Mouse (Mus musculus): ENCODE results near the gene Cbarp.
"Not testable (repeated sequence)": the region's sequence is repeated elsewhere in the genome, so short reads cannot be mapped to it uniquely, and the experiment has no call there.

Cbarp gene

DNA sequence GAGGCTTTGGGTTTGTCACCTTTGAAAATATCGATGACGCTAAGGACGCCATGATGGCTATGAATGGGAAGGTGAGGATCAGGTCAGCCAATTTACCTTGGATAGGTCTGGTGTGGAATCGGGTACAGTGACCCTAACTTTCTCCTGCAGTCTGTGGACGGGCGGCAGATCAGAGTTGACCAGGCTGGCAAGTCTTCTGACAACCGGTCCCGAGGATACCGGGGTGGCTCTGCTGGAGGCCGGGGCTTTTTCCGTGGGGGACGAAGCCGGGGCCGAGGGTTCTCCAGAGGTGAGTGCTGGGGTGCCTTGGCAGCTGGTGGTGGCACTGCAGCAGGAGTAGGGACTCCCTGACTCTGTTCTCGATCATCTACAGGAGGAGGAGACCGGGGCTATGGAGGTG is 29.4 kb upstream of the Cbarp start:
- DNase-seq (ENCODE audit: low spot score), result no peak

DNA sequence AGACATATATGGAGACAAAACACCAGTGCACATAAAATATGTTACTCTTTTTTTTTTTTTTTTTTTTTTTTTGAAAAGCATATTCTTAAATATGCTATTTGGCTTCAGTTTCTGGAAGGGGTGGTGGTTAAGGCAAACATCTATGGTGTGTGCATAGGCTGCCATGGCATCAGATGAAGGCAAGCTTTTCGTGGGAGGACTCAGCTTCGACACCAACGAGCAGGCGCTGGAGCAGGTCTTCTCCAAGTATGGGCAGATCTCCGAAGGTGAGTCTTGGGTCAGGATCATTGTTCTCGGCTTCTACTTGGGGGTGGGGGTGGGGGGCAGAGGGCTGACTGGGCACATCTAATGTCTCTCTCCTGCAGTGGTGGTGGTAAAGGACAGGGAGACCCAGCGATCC is 29.0 kb upstream of the Cbarp start:
- DNase-seq (ENCODE audit: low spot score), result no peak

GRCm38 (mm10) chr10:80169070-80169469 is 28.4 kb upstream of the Cbarp start:
- no peak for DNase-seq (ENCODE audit: low spot score)

- peak; percentile 95 for DNase-seq (ENCODE audit: low spot score)
These were observed 27.5 kb upstream of the Cbarp start for GRCm38 (mm10) chr10:80168038-80168661.

DNA sequence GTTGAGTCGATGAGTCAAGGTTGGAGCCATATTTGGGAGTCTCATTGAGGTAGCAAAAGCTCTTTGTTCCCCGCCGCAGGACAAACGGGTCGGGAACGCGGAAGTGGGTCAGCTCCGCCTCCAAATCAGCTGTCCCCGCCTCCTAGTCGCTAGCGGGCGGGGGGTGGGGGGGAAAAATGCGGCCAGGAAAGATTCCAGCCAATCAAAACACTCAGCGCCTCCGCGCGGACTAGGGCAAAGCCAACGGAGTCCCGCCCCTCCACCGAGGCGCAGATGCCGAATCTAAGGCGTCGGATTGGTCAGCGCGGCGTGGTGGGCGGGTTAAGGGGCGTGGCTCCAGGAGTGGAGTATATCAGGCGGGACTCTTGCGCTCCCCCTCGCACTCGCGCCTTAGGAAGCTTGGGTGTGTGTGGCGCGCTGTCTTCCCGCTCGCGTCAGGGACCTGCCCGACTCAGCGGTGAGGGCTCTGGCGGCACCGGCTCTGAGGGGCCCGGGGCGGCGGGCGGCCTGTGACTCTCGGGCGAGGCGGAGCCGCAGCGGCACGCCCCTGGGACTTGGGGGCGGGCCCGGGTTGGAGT is 26.9 kb upstream of the Cbarp start:
- peak; percentile 98 for DNase-seq (ENCODE audit: low spot score)

DNA sequence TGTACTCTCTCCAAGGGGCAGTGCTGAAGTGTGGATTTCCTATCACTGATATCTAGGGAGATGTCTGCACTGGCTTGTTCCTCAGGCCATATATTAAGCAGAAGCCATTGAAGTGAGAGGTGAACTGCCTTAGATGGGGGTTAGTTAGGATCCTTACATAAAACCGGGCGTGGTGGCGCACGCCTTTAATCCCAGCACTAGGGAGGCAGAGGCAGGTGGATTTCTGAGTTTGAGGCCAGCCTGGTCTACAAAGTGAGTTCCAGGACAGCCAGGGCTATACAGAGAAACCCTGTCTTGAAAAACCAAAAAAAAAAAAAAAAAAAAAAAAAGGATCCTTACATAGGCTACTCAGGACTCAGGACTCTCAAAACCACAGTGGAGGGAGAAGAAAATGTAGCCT is 25.5 kb upstream of the Cbarp start:
- not testable (repeated sequence) for DNase-seq (ENCODE audit: low spot score)

GRCm38 (mm10) chr10:80165392-80166128 is 24.9 kb upstream of the Cbarp start, which contains the start of gene Cirbp:
Gene Cirbp, plus strand, starts transcription at chr10:80165985.
- no peak for DNase-seq (ENCODE audit: low spot score)

- peak; percentile 93 for DNase-seq (ENCODE audit: low spot score)
These were observed 24.3 kb upstream of the Cbarp start for GRCm38 (mm10) chr10:80164998-80165344.

GRCm38 (mm10) chr10:80164161-80164997 is 23.7 kb upstream of the Cbarp start:
- no peak for DNase-seq (ENCODE audit: low spot score)

GRCm38 (mm10) chr10:80163721-80164120 is 23.1 kb upstream of the Cbarp start:
- no peak for DNase-seq (ENCODE audit: low spot score)

DNA sequence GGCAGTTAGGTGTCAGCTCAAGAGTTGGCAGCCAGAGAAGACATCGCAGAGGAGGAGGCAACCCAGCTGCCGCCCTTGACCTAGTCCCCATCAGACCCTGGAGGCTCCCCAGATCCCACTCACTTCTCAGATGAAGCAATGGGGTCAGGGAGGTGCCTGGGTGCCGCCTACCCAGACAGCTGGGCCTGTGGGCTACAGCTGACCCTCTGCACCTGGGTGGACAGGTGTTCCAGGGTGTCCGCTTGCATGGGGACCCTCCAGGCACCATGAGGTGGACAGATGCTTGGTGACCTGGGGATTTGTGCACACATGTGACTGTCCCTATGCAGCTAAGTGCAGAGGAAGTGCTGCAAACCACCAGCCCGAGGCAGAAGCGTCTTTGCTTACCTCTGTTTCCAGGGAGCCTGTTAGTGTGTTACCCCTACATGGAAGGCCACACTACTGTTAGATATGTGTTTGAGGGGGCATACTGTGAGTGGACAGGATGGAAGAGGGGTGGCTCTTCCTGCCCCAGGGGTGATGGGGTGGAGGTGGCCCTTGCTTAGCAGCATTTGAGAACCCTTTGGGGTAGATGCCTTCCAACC is 22.2 kb upstream of the Cbarp start:
- no peak for DNase-seq (ENCODE audit: low spot score)

GRCm38 (mm10) chr10:80162243-80162608 is 21.6 kb upstream of the Cbarp start:
- no peak for DNase-seq (ENCODE audit: low spot score)

DNA sequence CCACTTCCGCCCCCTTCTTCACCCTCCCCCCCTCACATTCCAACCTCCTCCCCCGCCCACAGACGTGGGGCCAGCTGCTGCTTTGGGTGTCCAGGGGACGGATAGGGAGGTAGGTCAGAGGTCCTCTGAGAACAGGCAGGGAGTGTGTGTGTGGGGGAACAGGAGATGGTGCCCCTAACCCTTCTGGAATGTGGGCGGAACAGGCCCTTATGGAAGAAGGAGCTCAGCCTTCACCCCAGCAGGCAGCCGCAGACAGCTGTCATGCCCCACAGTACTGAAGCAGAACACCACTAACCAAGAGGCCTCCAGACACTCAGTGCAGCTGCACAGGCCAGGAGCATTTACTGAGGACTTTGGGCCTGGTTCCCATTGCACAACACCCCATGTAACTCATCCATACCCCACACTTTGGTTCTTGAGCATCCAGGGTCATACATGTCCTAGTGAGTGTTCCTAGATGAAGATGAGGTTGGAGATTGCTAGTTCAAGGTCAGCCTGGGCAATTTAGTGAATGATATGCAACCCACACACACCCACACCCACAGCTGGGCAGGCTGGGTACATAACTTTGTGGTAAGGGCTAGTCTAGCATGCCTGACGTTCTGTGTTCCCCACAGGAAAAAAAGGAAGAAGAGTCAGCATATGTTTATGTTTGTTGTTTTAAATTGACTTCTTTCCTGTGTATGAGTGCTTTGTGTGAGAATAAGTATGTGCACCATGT is 21.0 kb upstream of the Cbarp start:
- no peak for DNase-seq (ENCODE audit: low spot score)

- DNase-seq (ENCODE audit: low spot score), result peak; percentile 86
These were observed 20.1 kb upstream of the Cbarp start for GRCm38 (mm10) chr10:80160455-80161371.

- peak; percentile 99 for DNase-seq (ENCODE audit: low spot score)
These were observed 19.2 kb upstream of the Cbarp start for GRCm38 (mm10) chr10:80159561-80160454.

GRCm38 (mm10) chr10:80159021-80159560 is 18.5 kb upstream of the Cbarp start:
- peak; percentile 51 for DNase-seq (ENCODE audit: low spot score)

- peak; percentile 54 for DNase-seq (ENCODE audit: low spot score)
These were observed 17.8 kb upstream of the Cbarp start for GRCm38 (mm10) chr10:80158307-80158986.

DNA sequence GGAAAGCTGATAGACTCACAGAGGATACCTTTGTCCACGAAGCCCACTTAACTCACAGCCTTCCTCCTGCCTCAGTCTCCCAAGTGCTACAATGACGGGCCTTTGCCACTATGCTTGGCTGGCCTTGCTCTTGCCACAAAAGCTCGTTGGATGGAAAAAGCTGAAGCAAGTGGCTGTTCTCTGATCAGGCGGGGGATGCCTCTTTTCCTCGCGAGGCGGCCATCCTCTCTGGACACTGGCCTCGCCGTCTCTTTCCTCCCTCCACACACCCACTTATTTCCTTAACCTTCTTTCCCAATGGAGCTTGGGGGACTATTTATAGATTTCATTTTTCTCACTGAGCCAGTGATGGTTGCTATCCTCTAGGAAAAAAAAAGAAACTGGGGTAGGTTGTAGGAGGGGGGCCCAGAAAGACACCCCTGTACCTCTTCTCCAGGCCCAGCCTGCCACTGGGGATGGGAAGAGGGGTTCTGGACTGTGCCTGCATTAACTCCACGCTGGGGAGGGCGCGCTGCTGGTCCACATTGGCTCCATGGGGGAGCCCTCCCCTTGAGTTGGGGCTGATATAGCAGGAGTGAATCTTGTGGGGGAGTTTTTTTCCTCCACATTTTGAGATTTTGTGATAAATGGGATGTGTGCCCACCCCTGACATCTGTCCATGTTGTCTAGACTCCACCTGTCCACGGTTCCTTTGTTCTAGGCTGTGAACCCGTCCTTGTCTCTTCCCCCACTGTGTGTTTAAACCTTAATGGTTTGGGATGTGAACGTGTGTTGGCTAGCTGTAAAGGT is 16.7 kb upstream of the Cbarp start:
- no peak for DNase-seq (ENCODE audit: low spot score)

All from urinary bladder, postnatal 25 days (tissue).